8 mouse cellular contexts compared by ENCODE assay signal in genomic region chr4:53825821-53826605, GRCm38 (mm10). TPM values are rescaled to one million over a fixed set of nuclear protein-coding genes. Genes with fewer than 3 reads are reported as not detected.
A peak's percentile ranks its signal among the peaks of the same experiment; 100 is the strongest.
DNase-seq lines count a peak whose midpoint lies in the region; ATAC-seq and TF ChIP-seq lines count a peak whose summit lies in the region.

Gene Tmem38b (plus strand): TSS chr4:53826045.

- H3K4me2 ChIP-seq in heart, embryonic 14.5 days (ENCODE audit: low read length): peak within 1 kb of the TSS; percentile 88
- H3K4me2 ChIP-seq in liver, embryonic 16.5 days (ENCODE audit: low read depth, low read length): peak within 1 kb of the TSS; percentile 88
- H3K4me2 ChIP-seq in neural tube, embryonic 12.5 days (replicated peaks): peak within 1 kb of the TSS; percentile 71
- peak within 1 kb of the TSS; percentile 80 for H3K4me2 ChIP-seq in stomach, postnatal 0 days (replicated peaks; ENCODE audit: low read depth)

- DNase-seq in kidney, postnatal 14 days: peak; percentile 89
- peak; percentile 89 for DNase-seq in stomach, postnatal 0 days (ENCODE audit: low spot score)

- peak; percentile 50 for TF ChIP-seq CTCF in stomach, postnatal 0 days (IDR thresholded peaks at IDR 0.05; ENCODE audit: low read depth)

- H3K4me1 ChIP-seq in brown adipose tissue, adult 24 weeks (ENCODE audit: control insufficient read depth, insufficient read depth, insufficient read length, low read length): peaks cover 5% of the 10 kb centered on the region
- peaks cover 0 to 3% of the 10 kb centered on the region in 2 experiments; a peak in 2 of 4 replicates for H3K4me1 ChIP-seq in heart, embryonic 14.5 days (ENCODE audit: control insufficient read depth in 2 of 2, insufficient read depth in 2 of 2, low read length in 2 of 2)
- H3K4me1 ChIP-seq in liver, embryonic 16.5 days (ENCODE audit: control insufficient read depth, low read depth, low read length): no peaks in the 10 kb centered on the region; the same call in none of the 2 replicates
- H3K4me1 ChIP-seq in neural tube, embryonic 12.5 days: peaks cover 5% of the 10 kb centered on the region; the same call in 1 of the 2 replicates
- H3K4me1 ChIP-seq in stomach, postnatal 0 days (replicated peaks; ENCODE audit: control insufficient read depth, insufficient read depth): 0 out of 2 replicates have a peak, but pooled peaks cover 3% of the 10 kb centered on the region

- no peaks in the 10 kb centered on the region for H3K36me3 ChIP-seq in heart, embryonic 14.5 days (ENCODE audit: control insufficient read depth, insufficient read depth, low read length)
- no peaks in the 10 kb centered on the region for H3K36me3 ChIP-seq in liver, embryonic 16.5 days (ENCODE audit: control insufficient read depth, insufficient read depth)
- no peaks in the 10 kb centered on the region for H3K36me3 ChIP-seq in neural tube, embryonic 12.5 days
- no peaks in the 10 kb centered on the region for H3K36me3 ChIP-seq in stomach, postnatal 0 days (ENCODE audit: control insufficient read depth, insufficient read depth, low read length)

- H3K9ac ChIP-seq in heart, embryonic 14.5 days (ENCODE audit: low read length): peak within 1 kb of the TSS; percentile 84
- H3K9ac ChIP-seq in liver, embryonic 16.5 days (ENCODE audit: low read depth, low read length): peak within 1 kb of the TSS; percentile 63
- peak within 1 kb of the TSS; percentile 74 for H3K9ac ChIP-seq in neural tube, embryonic 12.5 days
- H3K9ac ChIP-seq in stomach, postnatal 0 days (ENCODE audit: low read length): peak within 1 kb of the TSS; percentile 83

- under 1% methylated on average over 54 of the region's 55 CpGs for WGBS in heart, embryonic 14.5 days
- WGBS in liver, embryonic 16.5 days (ENCODE audit: insufficient replicate concordance): under 1% methylated on average over 54 of the region's 55 CpGs
- under 1% methylated on average over 55 of the region's 55 CpGs for WGBS in neural tube, embryonic 12.5 days
- WGBS in stomach, postnatal 0 days: under 1% methylated on average over 43 of the region's 55 CpGs

- peak; percentile 81 for ATAC-seq in CD4-positive, CD25-positive, alpha-beta regulatory T cell, adult 4 months
- peak; percentile 79 for ATAC-seq in erythroid progenitor cell, adult 5-6 weeks (replicated peaks; ENCODE audit: low FRiP score, poor library complexity, severe bottlenecking)
- peak; percentile 87 for ATAC-seq in heart, embryonic 14.5 days (ENCODE audit: insufficient number of reproducible peaks, insufficient read depth, low FRiP score, low read depth)
- peak; percentile 85 for ATAC-seq in liver, embryonic 16.5 days (ENCODE audit: low read depth)
- ATAC-seq in neural tube, embryonic 12.5 days (ENCODE audit: low FRiP score, low read depth): peak; percentile 94
- ATAC-seq in stomach, postnatal 0 days (ENCODE audit: low FRiP score, low TSS enrichment): peak; percentile 85

- peak within 1 kb of the TSS; percentile 76 for H3K4me3 ChIP-seq in brown adipose tissue, adult 24 weeks (ENCODE audit: insufficient read depth, low read depth, low read length)
- H3K4me3 ChIP-seq in heart, embryonic 14.5 days (ENCODE audit: control insufficient read depth in 1 of 2, insufficient read depth in 1 of 2, low read depth in 1 of 2, low read length in 2 of 2): peak within 1 kb of the TSS; percentile 89 to 94
- H3K4me3 ChIP-seq in liver, embryonic 16.5 days (ENCODE audit: low read depth, low read length): peak within 1 kb of the TSS; percentile 72
- H3K4me3 ChIP-seq in neural tube, embryonic 12.5 days: peak within 1 kb of the TSS; percentile 84
- H3K4me3 ChIP-seq in stomach, postnatal 0 days (ENCODE audit: low read depth, low read length): peak within 1 kb of the TSS; percentile 93

- TF ChIP-seq EP300 in stomach, postnatal 0 days (optimal IDR thresholded peaks at IDR 0.05): no peak

- peak within 1 kb of the TSS; percentile 67 for H3K27ac ChIP-seq in brown adipose tissue, adult 24 weeks (replicated peaks; ENCODE audit: low read depth, low read length)
- H3K27ac ChIP-seq in heart, embryonic 14.5 days (replicated peaks in 1 of 2; ENCODE audit: control insufficient read depth in 1 of 2, insufficient read depth in 1 of 2, low read depth in 2 of 2, low read length in 2 of 2): peak within 1 kb of the TSS; percentile 6 to 48; a peak in 1 of 4 replicates
- H3K27ac ChIP-seq in liver, embryonic 16.5 days (ENCODE audit: low read length): peak within 1 kb of the TSS; percentile 62
- H3K27ac ChIP-seq in neural tube, embryonic 12.5 days: no peak within 1 kb of the TSS
- H3K27ac ChIP-seq in stomach, postnatal 0 days (replicated peaks): 0 out of 2 replicates have a peak within 1 kb of the TSS, but pooled peaks have one; percentile 49

- no peaks in the 10 kb centered on the region for H3K27me3 ChIP-seq in heart, embryonic 14.5 days (ENCODE audit: control insufficient read depth, insufficient read depth, low read length)
- H3K27me3 ChIP-seq in liver, embryonic 16.5 days (ENCODE audit: control insufficient read depth, insufficient read depth, low read depth, low read length): no peaks in the 10 kb centered on the region
- no peaks in the 10 kb centered on the region for H3K27me3 ChIP-seq in neural tube, embryonic 12.5 days (replicated peaks)
- no peaks in the 10 kb centered on the region for H3K27me3 ChIP-seq in stomach, postnatal 0 days (ENCODE audit: control insufficient read depth, insufficient read depth, low read length)

- no peaks in the 10 kb centered on the region for H3K9me3 ChIP-seq in heart, embryonic 14.5 days (ENCODE audit: control insufficient read depth, low read length)
- no peaks in the 10 kb centered on the region for H3K9me3 ChIP-seq in liver, embryonic 16.5 days (replicated peaks; ENCODE audit: control insufficient read depth, low read length)
- no peaks in the 10 kb centered on the region for H3K9me3 ChIP-seq in neural tube, embryonic 12.5 days
- H3K9me3 ChIP-seq in stomach, postnatal 0 days (ENCODE audit: control insufficient read depth, low read length): no peaks in the 10 kb centered on the region

RNA-seq across cellular contexts. Expression of gene Tmem38b, which starts in this region (rescaled TPM):
- polyA plus RNA-seq in CD4-positive, CD25-positive, alpha-beta regulatory T cell, adult 4 months (2017; shearing (Covaris generic)): 10 to 100 TPM; 15.0 to 17.3 TPM
- 47.0 and 65.4 TPM in 2 replicates for polyA plus RNA-seq in brown adipose tissue, adult 24 weeks (2012; ENCODE audit: insufficient read depth, insufficient read length, missing spikeins)
- 4.2 and 9.0 TPM in 2 replicates for total RNA-seq in erythroid progenitor cell, adult 5-6 weeks (2015; ENCODE audit: low replicate concordance)
- 1.7 and 7.0 TPM in 2 replicates for total RNA-seq in erythroid progenitor cell, adult 5-6 weeks (2017; ENCODE audit: low replicate concordance)
- polyA plus RNA-seq in heart, embryonic 14.5 days (2014; fragmentation: Nextera tagmentation; extraction: Ambion mirVana): 10.2 and 11.2 TPM in 2 replicates
- polyA plus RNA-seq in liver, embryonic 16.5 days (2015; fragmentation: Nextera tagmentation; extraction: Ambion mirVana): 7.0 and 7.2 TPM in 2 replicates
- 5.3 and 5.4 TPM in 2 replicates for polyA plus RNA-seq in neural tube, embryonic 12.5 days (2016; fragmentation: Nextera tagmentation; extraction: Ambion mirVana)
- 10.5 and 10.8 TPM in 2 replicates for polyA plus RNA-seq in stomach, postnatal 0 days (2015; fragmentation: Nextera tagmentation; extraction: Ambion mirVana)
